Mouse (Mus musculus): ENCODE results near the gene Mrpl24. TPM values are rescaled to one million over a fixed set of nuclear protein-coding genes. Genes with fewer than 3 reads are reported as not detected.
A peak's percentile ranks its signal among the peaks of the same experiment; 100 is the strongest.

The Mrpl24 gene
- polyA plus RNA-seq, 1 experiment from 2014 or later, result 35.1 TPM

GRCm38 (mm10) chr3:87948378-87949265 lies 29.3 kb downstream of the Mrpl24 start, which contains the start of gene Crabp2:
Gene Crabp2, plus strand, starts transcription at chr3:87948666.
- Histone ChIP-seq H3K36me3 (ENCODE audit: control insufficient read depth, insufficient read depth) (no peaks in the 10 kb centered on the region), H3K4me1 (ENCODE audit: control insufficient read depth, low read depth, low read length) (peaks cover 10% of the 10 kb centered on the region), H3K27me3 (ENCODE audit: control insufficient read depth, insufficient read depth, low read depth, low read length) (peaks cover 83% of the 10 kb centered on the region), H3K4me3 (ENCODE audit: low read depth, low read length) (no peak within 1 kb of the TSS), H3K9me3 (replicated peaks; ENCODE audit: control insufficient read depth, low read length) (no peaks in the 10 kb centered on the region), H3K9ac (ENCODE audit: low read depth, low read length) (no peak within 1 kb of the TSS), H3K27ac (ENCODE audit: low read length) (no peak within 1 kb of the TSS), H3K4me2 (ENCODE audit: low read depth, low read length) (peak within 1 kb of the TSS; percentile 22)
- 4% methylated on average over 35 of the region's 35 CpGs for WGBS (ENCODE audit: insufficient replicate concordance)
- ATAC-seq (ENCODE audit: low read depth), result no peak

- no peak overlapping the region for H3K27ac ChIP-seq (ENCODE audit: low read length)
- H3K9me3 ChIP-seq (replicated peaks; ENCODE audit: control insufficient read depth, low read length), result no peaks in the 10 kb centered on the region
- no peak overlapping the region for H3K9ac ChIP-seq (ENCODE audit: low read depth, low read length)
- no peak overlapping the region for H3K4me2 ChIP-seq (ENCODE audit: low read depth, low read length)
- H3K4me1 ChIP-seq (ENCODE audit: control insufficient read depth, low read depth, low read length), result peaks cover 10% of the 10 kb centered on the region
- 12% methylated on average over 16 of the region's 16 CpGs for WGBS (ENCODE audit: insufficient replicate concordance)
- H3K27me3 ChIP-seq (ENCODE audit: control insufficient read depth, insufficient read depth, low read depth, low read length), result peaks cover 89% of the 10 kb centered on the region
- no peaks in the 10 kb centered on the region for H3K36me3 ChIP-seq (ENCODE audit: control insufficient read depth, insufficient read depth)
- ATAC-seq (ENCODE audit: low read depth), result no peak
- no peak overlapping the region for H3K4me3 ChIP-seq (ENCODE audit: low read depth, low read length)
Observed at GRCm38 (mm10) chr3:87949266-87949954, 30.1 kb downstream of the Mrpl24 start.

- 11% methylated on average over 13 of the region's 13 CpGs for WGBS (ENCODE audit: insufficient replicate concordance)
- H3K4me1 ChIP-seq (ENCODE audit: control insufficient read depth, low read depth, low read length), result peaks cover 10% of the 10 kb centered on the region
- H3K27me3 ChIP-seq (ENCODE audit: control insufficient read depth, insufficient read depth, low read depth, low read length), result peaks cover 90% of the 10 kb centered on the region
- H3K27ac ChIP-seq (ENCODE audit: low read length), result no peak overlapping the region
- no peaks in the 10 kb centered on the region for H3K36me3 ChIP-seq (ENCODE audit: control insufficient read depth, insufficient read depth)
- no peaks in the 10 kb centered on the region for H3K9me3 ChIP-seq (replicated peaks; ENCODE audit: control insufficient read depth, low read length)
- no peak overlapping the region for H3K4me2 ChIP-seq (ENCODE audit: low read depth, low read length)
- H3K9ac ChIP-seq (ENCODE audit: low read depth, low read length), result no peak overlapping the region
- ATAC-seq (ENCODE audit: low read depth), result no peak
- H3K4me3 ChIP-seq (ENCODE audit: low read depth, low read length), result no peak overlapping the region
Observed at GRCm38 (mm10) chr3:87949955-87950515, 30.7 kb downstream of the Mrpl24 start.

GRCm38 (mm10) chr3:87951946-87952345 lies 32.6 kb downstream of the Mrpl24 start:
- no peak overlapping the region for H3K4me2 ChIP-seq (ENCODE audit: low read depth, low read length)
- peaks cover 71% of the 10 kb centered on the region for H3K27me3 ChIP-seq (ENCODE audit: control insufficient read depth, insufficient read depth, low read depth, low read length)
- H3K27ac ChIP-seq (ENCODE audit: low read length), result no peak overlapping the region
- H3K4me3 ChIP-seq (ENCODE audit: low read depth, low read length), result no peak overlapping the region
- H3K9ac ChIP-seq (ENCODE audit: low read depth, low read length), result no peak overlapping the region
- H3K36me3 ChIP-seq (ENCODE audit: control insufficient read depth, insufficient read depth), result no peaks in the 10 kb centered on the region
- 9% methylated on average over 12 of the region's 12 CpGs for WGBS (ENCODE audit: insufficient replicate concordance)
- H3K9me3 ChIP-seq (replicated peaks; ENCODE audit: control insufficient read depth, low read length), result no peaks in the 10 kb centered on the region
- peaks cover 10% of the 10 kb centered on the region for H3K4me1 ChIP-seq (ENCODE audit: control insufficient read depth, low read depth, low read length)
- no peak for ATAC-seq (ENCODE audit: low read depth)

- Histone ChIP-seq H3K4me1 (ENCODE audit: control insufficient read depth, low read depth, low read length) (peaks cover 10% of the 10 kb centered on the region), H3K9me3 (replicated peaks; ENCODE audit: control insufficient read depth, low read length) (no peaks in the 10 kb centered on the region), H3K4me3 (ENCODE audit: low read depth, low read length) (no peak overlapping the region), H3K27me3 (ENCODE audit: control insufficient read depth, insufficient read depth, low read depth, low read length) (peaks cover 66% of the 10 kb centered on the region), H3K9ac (ENCODE audit: low read depth, low read length) (no peak overlapping the region), H3K4me2 (ENCODE audit: low read depth, low read length) (no peak overlapping the region), H3K27ac (ENCODE audit: low read length) (no peak overlapping the region), H3K36me3 (ENCODE audit: control insufficient read depth, insufficient read depth) (no peaks in the 10 kb centered on the region)
- no peak for ATAC-seq (ENCODE audit: low read depth)
- 1% methylated on average over 5 of the region's 5 CpGs for WGBS (ENCODE audit: insufficient replicate concordance)
Observed at GRCm38 (mm10) chr3:87952440-87952839, 33.1 kb downstream of the Mrpl24 start.

- Histone ChIP-seq H3K4me3 (ENCODE audit: low read depth, low read length) (no peak overlapping the region), H3K4me1 (ENCODE audit: control insufficient read depth, low read depth, low read length) (peaks cover 7% of the 10 kb centered on the region; the same call in 1 of the 2 replicates), H3K27me3 (ENCODE audit: control insufficient read depth, insufficient read depth, low read depth, low read length) (peaks cover 36% of the 10 kb centered on the region), H3K9me3 (replicated peaks; ENCODE audit: control insufficient read depth, low read length) (no peaks in the 10 kb centered on the region), H3K4me2 (ENCODE audit: low read depth, low read length) (no peak overlapping the region), H3K36me3 (ENCODE audit: control insufficient read depth, insufficient read depth) (no peaks in the 10 kb centered on the region), H3K27ac (ENCODE audit: low read length) (no peak overlapping the region), H3K9ac (ENCODE audit: low read depth, low read length) (no peak overlapping the region)
- no peak for ATAC-seq (ENCODE audit: low read depth)
- 56% methylated on average over 1 of the region's 1 CpGs for whole genome bisulfite sequencing (ENCODE audit: insufficient replicate concordance)
Observed at GRCm38 (mm10) chr3:87958056-87958455, 38.8 kb downstream of the Mrpl24 start.

- H3K9ac ChIP-seq (ENCODE audit: low read depth, low read length), result no peak overlapping the region
- H3K4me2 ChIP-seq (ENCODE audit: low read depth, low read length), result no peak overlapping the region
- WGBS (ENCODE audit: insufficient replicate concordance), result 29% methylated on average over 4 of the region's 4 CpGs
- H3K36me3 ChIP-seq (ENCODE audit: control insufficient read depth, insufficient read depth), result no peaks in the 10 kb centered on the region
- H3K9me3 ChIP-seq (replicated peaks; ENCODE audit: control insufficient read depth, low read length), result no peaks in the 10 kb centered on the region
- H3K27ac ChIP-seq (ENCODE audit: low read length), result no peak overlapping the region
- peaks cover 7% of the 10 kb centered on the region; the same call in 1 of the 2 replicates for H3K4me1 ChIP-seq (ENCODE audit: control insufficient read depth, low read depth, low read length)
- ATAC-seq (ENCODE audit: low read depth), result no peak
- peaks cover 32% of the 10 kb centered on the region for H3K27me3 ChIP-seq (ENCODE audit: control insufficient read depth, insufficient read depth, low read depth, low read length)
- H3K4me3 ChIP-seq (ENCODE audit: low read depth, low read length), result no peak overlapping the region
Observed at GRCm38 (mm10) chr3:87958476-87958875, 39.2 kb downstream of the Mrpl24 start.

- H3K36me3 ChIP-seq (ENCODE audit: control insufficient read depth, insufficient read depth), result no peaks in the 10 kb centered on the region
- peaks cover 7% of the 10 kb centered on the region; the same call in 1 of the 2 replicates for H3K4me1 ChIP-seq (ENCODE audit: control insufficient read depth, low read depth, low read length)
- H3K9ac ChIP-seq (ENCODE audit: low read depth, low read length), result no peak overlapping the region
- H3K27me3 ChIP-seq (ENCODE audit: control insufficient read depth, insufficient read depth, low read depth, low read length), result peaks cover 29% of the 10 kb centered on the region
- ATAC-seq (ENCODE audit: low read depth), result no peak
- no peak overlapping the region for H3K4me2 ChIP-seq (ENCODE audit: low read depth, low read length)
- 45% methylated on average over 1 of the region's 1 CpGs for WGBS (ENCODE audit: insufficient replicate concordance)
- H3K9me3 ChIP-seq (replicated peaks; ENCODE audit: control insufficient read depth, low read length), result no peaks in the 10 kb centered on the region
- H3K4me3 ChIP-seq (ENCODE audit: low read depth, low read length), result no peak overlapping the region
- H3K27ac ChIP-seq (ENCODE audit: low read length), result no peak overlapping the region
Observed at GRCm38 (mm10) chr3:87958967-87959366, 39.7 kb downstream of the Mrpl24 start.

Measured in liver, embryonic 16.5 days (tissue).